Mouse (Mus musculus): Measurements from ENCODE around the gene Gpr83.

The Gpr83 gene

DNA sequence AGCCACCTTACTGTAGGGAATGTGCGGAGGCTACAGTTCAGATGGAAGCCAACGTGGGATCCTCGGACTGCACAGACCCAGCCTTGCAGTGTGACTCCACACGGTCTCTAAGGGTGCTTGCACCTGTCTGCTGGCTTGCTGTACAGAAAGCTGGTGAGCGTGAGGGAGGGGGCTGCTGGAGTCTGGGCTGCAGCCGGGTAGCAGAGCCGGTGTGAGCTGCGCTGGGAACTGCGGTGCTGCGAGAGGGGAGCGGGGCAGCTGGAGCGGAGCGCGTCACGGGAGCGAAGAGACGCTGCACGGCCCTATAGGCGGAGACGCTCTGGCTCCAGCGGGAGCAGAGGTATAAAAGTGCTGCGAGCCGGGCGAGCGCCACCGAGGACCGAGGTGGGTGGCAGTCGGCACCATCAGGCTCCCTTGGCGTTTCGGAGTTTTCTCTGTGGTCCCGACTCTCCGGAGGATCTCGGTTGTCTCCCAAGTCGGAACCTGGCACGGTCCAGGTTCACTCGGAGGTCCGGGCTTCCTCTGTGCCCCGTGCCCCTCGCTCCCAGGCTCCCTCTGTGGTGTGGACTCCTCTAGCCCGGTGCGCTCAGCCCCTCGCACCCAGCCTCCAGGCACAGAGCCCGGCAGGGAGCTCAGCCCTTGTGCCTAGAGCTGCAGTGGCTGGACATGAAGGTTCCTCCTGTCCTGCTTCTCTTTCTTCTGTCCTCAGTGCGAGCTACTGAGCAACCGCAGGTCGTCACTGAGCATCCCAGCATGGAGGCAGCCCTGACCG is at the start of gene Gpr83:
Gene Gpr83, plus strand, starts transcription at position 343 of the 772 bp plus-strand sequence.
- peak; percentile 62 for DNase-seq (ENCODE audit: low spot score)

- no peak for DNase-seq (ENCODE audit: low spot score)
These were observed 38.6 kb upstream of the Gpr83 start for GRCm38 (mm10) chr9:14821396-14821795.

DNA sequence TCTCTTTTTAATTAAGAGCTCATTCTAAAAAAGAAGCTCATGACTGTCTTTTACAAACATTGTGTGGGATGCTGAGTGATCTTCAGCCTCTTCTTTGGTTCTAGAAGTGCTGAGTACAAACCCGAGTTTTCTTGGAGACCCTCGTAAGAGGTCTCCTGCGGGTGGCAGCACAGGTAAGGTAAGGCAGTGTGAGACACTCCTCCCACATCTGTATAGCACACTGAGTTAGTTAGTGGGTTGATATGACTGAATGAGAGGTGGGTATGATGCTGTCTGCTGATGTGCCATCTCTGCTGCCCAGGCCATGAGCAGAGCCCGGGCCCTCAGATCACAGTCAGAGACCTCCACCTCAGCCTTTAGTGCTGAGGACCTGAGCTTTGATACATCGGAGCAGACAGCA is 35.2 kb upstream of the Gpr83 start:
- DNase-seq (ENCODE audit: low spot score), result no peak

DNA sequence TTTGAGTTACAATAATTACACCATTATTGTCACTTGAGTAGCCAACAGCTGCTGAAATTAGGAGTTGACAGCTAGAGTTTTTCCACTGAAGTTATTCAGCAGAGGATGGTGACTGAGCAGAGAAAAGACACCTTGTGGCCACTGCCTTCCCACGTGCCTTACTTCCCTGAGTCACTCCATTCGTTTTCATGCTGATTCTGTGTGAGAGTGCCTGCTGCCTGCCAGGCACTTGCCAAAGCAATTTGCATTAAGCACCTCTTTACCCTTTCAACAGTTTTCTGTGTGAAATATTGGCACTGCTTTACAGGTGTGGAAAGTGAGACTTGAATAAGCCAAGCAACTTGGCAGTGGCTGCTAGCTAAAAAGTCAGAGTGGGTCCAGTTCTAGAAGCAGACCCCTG is 32.1 kb upstream of the Gpr83 start:
- no peak for DNase-seq (ENCODE audit: low spot score)

GRCm38 (mm10) chr9:14832046-14832445 is 28.0 kb upstream of the Gpr83 start:
- DNase-seq (ENCODE audit: low spot score), result no peak

- DNase-seq (ENCODE audit: low spot score), result no peak
These were observed 24.5 kb upstream of the Gpr83 start for GRCm38 (mm10) chr9:14835335-14836075.

- DNase-seq (ENCODE audit: low spot score), result no peak
These were observed 20.5 kb upstream of the Gpr83 start for GRCm38 (mm10) chr9:14839527-14839926.

DNA sequence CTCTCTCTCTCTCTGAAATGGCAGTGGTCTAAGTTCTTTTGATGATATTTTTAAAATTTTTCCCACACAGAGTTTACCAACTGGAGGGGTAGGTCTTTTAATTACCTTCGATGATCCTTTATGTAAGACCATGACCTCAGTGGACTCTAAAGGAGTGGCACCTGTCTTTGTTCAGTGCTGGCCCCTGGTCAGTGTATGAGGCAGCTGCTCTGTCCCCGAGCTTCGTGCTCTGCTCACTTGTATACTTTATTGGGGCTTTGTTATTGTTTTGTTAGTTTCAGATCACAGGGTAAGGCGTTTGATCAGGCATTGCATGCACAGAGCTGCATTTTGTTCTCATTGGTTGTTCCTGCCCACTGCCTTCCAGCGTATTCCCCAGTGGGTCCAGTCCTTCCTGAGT is 20.0 kb upstream of the Gpr83 start:
- no peak for DNase-seq (ENCODE audit: low spot score)

GRCm38 (mm10) chr9:14841878-14842761 is 17.9 kb upstream of the Gpr83 start:
- no peak for DNase-seq (ENCODE audit: low spot score)

DNA sequence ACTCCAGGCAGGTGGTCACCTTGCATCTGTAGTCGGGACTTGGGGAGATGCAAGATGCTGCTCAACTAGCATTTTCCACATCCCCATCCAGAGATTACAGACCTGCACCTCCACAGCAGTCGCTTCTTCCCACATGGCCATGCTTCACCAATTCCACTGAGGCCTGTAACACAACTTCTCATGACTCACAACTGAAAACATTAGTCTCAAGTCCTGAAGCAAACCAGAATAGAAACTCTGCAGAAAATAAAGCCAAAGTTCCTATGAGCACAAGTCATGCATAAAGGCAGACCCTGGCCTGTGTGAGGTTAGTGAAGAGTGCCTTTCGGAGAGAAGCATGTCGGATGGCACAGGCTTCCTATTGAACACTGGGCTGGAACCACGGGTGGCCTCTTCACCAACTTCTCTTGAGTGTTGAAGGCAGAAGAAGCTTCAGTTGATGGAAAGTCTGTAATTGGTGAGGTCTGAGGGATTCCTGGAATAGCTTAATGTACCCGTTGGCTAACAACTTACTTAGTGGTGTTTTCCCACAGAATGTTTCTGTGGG is 16.6 kb upstream of the Gpr83 start:
- no peak for DNase-seq (ENCODE audit: low spot score)

GRCm38 (mm10) chr9:14843901-14844300 is 16.1 kb upstream of the Gpr83 start:
- no peak for DNase-seq (ENCODE audit: low spot score)

DNA sequence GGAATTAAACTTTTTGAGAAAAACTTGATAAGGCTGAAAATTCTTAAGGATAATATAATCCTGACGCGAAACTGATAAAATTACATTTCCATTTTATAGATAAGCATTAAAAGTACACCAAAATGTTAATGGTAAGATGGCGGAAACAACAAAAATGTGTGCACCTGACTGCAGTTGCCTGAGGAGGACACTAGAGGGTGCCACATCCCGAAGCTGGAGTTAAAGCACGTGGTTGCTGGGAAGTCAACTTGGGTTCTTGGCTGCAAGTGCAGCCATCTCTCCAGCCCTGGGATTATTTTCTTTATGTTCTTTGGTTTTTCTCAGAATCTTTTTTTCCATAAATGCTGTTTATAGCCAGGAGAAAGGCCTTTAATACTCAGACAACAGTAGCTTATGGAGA is 13.6 kb upstream of the Gpr83 start:
- DNase-seq (ENCODE audit: low spot score), result no peak

DNA sequence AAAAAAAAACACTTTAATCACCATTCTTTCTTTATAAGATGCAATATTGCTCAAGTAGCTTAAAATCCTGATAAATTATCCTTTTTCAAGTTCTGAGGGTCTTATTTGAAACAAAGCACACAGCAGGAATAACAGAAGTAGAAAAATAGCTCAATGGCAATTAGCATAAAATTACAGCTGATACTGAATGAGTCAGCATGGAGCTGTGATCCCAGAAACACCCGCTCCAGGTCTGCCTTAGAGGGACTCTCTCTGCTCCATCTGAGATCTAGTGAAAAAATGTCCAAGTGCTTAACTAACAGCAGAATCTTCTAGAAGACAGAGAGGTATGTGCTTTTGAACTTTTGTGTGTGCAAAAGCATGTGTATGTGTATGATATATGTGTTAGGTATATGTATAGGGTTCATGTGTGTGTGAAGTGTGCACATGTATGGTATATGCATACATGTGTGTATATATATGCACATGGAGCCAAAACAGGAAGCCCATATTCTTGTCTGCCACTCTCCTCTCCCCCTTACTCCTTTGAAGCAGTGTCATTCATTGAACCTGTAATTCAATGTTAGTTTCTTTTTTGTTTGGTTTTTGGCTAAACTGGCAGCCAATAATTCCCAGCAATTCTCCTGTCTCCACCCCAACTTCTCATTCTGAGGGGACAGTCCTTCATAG is 11.6 kb upstream of the Gpr83 start:
- no peak for DNase-seq (ENCODE audit: low spot score)

DNA sequence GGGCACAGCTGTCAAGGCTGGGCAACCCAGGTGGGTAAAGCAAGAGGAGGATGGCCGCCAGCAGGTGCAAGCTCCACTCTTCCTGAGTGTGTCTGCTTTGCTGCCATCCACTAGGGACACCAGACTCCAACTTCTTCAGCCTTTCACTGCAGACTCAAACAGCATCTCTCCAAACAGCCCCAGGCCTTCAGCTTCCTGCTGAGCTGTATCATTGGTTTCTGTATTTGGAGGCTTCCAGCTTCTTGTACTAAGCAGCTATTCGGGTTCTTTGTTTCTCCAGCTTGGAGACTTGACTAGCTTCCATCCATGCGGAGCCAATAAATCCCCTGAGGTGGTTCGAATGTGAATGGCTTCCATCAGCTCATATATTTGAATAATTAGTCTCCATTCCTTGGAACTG is 5.4 kb upstream of the Gpr83 start:
- DNase-seq (ENCODE audit: low spot score), result no peak

DNA sequence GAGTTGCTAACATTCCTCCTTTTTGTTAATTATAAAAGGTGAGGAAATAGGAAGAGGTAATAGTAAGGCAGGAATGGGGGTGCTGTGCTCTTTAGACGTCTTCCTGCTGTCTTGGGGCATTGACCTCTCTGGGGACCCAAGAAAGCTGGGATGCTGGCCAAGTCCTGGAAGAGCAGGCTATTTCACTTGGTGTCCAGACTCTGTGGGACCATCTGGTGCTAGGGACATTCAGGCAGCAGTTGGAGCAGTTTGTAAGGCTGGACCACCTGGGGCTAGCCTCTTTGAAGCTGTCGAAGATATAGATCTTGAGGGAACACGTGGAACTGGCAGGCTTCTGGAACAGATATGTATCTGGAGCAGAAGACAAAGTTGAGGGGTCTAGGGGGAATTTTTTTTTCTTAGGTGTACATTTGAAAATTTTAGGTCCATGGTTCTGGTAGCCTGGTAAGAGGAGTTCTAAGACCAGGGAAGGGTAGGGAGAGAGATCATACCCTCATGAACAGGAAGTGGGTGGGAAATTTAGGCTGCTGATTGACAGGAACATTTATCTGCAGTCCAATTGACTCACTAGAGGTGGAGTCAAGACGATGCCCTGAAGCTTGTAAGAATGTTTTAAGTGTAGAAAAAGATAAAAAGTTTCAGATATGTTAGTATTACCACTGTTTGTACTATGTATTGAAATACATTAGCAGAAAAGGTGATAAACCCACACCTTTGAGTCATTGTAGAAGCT is 2.9 kb upstream of the Gpr83 start:
- no peak for DNase-seq (ENCODE audit: low spot score)

GRCm38 (mm10) chr9:14858170-14858706 is 1.8 kb upstream of the Gpr83 start:
- DNase-seq (ENCODE audit: low spot score), result no peak

DNA sequence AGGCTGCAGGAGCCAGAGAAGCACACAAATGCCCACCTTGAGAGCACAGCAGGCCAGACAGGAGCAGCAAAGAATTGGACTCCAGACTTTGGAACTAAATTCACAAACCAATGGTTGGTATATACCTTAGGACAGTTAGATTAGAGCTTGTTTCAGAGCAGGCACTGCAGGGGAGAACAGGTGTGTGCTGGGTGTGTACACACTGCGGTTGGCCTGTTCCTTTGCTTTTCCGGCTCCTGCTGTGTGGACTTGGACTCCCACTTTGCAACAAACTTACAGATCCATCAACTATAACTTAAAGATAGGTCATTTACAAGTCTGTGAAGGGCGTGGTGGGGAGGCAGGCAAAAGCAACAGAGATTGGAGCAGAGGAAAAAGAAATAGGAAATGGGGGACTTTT is 1.2 kb upstream of the Gpr83 start:
- no peak for DNase-seq (ENCODE audit: low spot score)

- no peak for DNase-seq (ENCODE audit: low spot score)
These were observed 3.1 kb downstream of the Gpr83 start for GRCm38 (mm10) chr9:14863126-14863525.

GRCm38 (mm10) chr9:14864726-14865125 is 4.7 kb downstream of the Gpr83 start:
- DNase-seq (ENCODE audit: low spot score), result no peak

DNA sequence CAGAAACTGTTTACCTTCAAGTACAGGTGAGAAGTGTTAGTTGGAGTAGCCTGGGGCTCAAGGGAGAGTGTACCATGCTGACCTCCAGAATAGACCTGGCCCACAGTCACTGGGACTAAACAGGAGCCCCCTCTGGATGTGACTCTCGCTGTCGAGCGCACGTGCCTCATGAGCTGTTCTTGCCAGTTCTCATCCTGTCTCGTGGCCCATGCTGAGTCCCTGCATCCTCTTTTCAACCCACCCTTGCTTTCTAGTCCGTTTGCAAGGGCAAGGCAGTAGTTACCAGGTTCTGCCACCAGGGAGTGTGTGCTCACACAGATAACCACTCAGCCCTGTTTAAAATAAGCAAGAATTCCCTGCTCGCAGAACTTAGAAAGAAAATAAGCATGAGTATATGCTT is 6.9 kb downstream of the Gpr83 start:
- DNase-seq (ENCODE audit: low spot score), result peak; percentile 49

GRCm38 (mm10) chr9:14868326-14868725 is 8.3 kb downstream of the Gpr83 start:
- DNase-seq (ENCODE audit: low spot score), result no peak
